Mouse (Mus musculus): ENCODE measurements around the gene Top2a. TPM values are rescaled to one million over a fixed set of nuclear protein-coding genes. Genes with fewer than 3 reads are reported as not detected.

Gene Top2a
- polyA plus RNA-seq, 1 experiment from 2014 or later = 55.7 TPM

GRCm38 (mm10) chr11:98968079-98968478 lies 55.9 kb downstream of the Top2a start:
- Histone ChIP-seq H3K9ac (peak overlapping the region; percentile 85), H3K27me3 (no peaks in the 10 kb centered on the region), H3K4me3 (peak overlapping the region; percentile 10), H3K9me3 (no peaks in the 10 kb centered on the region), H3K4me1 (replicated peaks) (peaks cover 94% of the 10 kb centered on the region), H3K27ac (peak overlapping the region; percentile 95), H3K4me2 (peak overlapping the region; percentile 99), H3K36me3 (peaks cover 25% of the 10 kb centered on the region)
- 27% methylated on average over 16 of the region's 16 CpGs for WGBS
- no peak for ATAC-seq (ENCODE audit: low FRiP score)

- Histone ChIP-seq H3K4me2 (peak overlapping the region; percentile 99), H3K27me3 (no peaks in the 10 kb centered on the region), H3K4me3 (peak overlapping the region; percentile 64; the same call in 1 of the 2 replicates), H3K27ac (peak overlapping the region; percentile 95), H3K9me3 (no peaks in the 10 kb centered on the region), H3K9ac (peak overlapping the region; percentile 85), H3K36me3 (peaks cover 12% of the 10 kb centered on the region), H3K4me1 (replicated peaks) (peaks cover 100% of the 10 kb centered on the region)
- WGBS = 16% methylated on average over 8 of the region's 9 CpGs
- no peak for ATAC-seq (ENCODE audit: low FRiP score)
Observed at GRCm38 (mm10) chr11:98966499-98967141, 57.4 kb downstream of the Top2a start.

- Histone ChIP-seq H3K36me3 (peaks cover 5% of the 10 kb centered on the region), H3K4me1 (replicated peaks) (peaks cover 100% of the 10 kb centered on the region), H3K27me3 (no peaks in the 10 kb centered on the region), H3K9ac (peak overlapping the region; percentile 85), H3K4me2 (peak overlapping the region; percentile 99), H3K27ac (peak overlapping the region; percentile 95), H3K4me3 (peak overlapping the region; percentile 64), H3K9me3 (no peaks in the 10 kb centered on the region)
- 6% methylated on average over 9 of the region's 11 CpGs for WGBS
- ATAC-seq (ENCODE audit: low FRiP score) = no peak
Observed at GRCm38 (mm10) chr11:98965416-98966077, 58.4 kb downstream of the Top2a start.

GRCm38 (mm10) chr11:98964616-98965415 lies 59.2 kb downstream of the Top2a start:
- peak overlapping the region; percentile 95 for H3K27ac ChIP-seq

GRCm38 (mm10) chr11:98964201-98964615 lies 59.8 kb downstream of the Top2a start:
- 8% methylated on average over 6 of the region's 6 CpGs for WGBS
- Histone ChIP-seq H3K27me3 (no peaks in the 10 kb centered on the region), H3K4me1 (replicated peaks) (peaks cover 99% of the 10 kb centered on the region), H3K36me3 (no peaks in the 10 kb centered on the region), H3K9ac (peak overlapping the region; percentile 85), H3K9me3 (no peaks in the 10 kb centered on the region), H3K4me2 (peak overlapping the region; percentile 99), H3K4me3 (peak overlapping the region; percentile 64), H3K27ac (peak overlapping the region; percentile 95)
- no peak for ATAC-seq (ENCODE audit: low FRiP score)

More at GRCm38 (mm10) chr11:98964616-98965415, 59.2 kb downstream of the Top2a start:
- 10% methylated on average over 15 of the region's 15 CpGs for WGBS
- Histone ChIP-seq H3K9ac (peak overlapping the region; percentile 85), H3K36me3 (no peaks in the 10 kb centered on the region), H3K4me2 (peak overlapping the region; percentile 99), H3K27me3 (no peaks in the 10 kb centered on the region), H3K4me3 (peak overlapping the region; percentile 64), H3K9me3 (no peaks in the 10 kb centered on the region), H3K4me1 (replicated peaks) (peaks cover 99% of the 10 kb centered on the region)
- ATAC-seq (ENCODE audit: low FRiP score) = no peak

- Histone ChIP-seq H3K9ac (peak overlapping the region; percentile 85), H3K27me3 (no peaks in the 10 kb centered on the region), H3K4me1 (replicated peaks) (peaks cover 95% of the 10 kb centered on the region), H3K4me3 (peak overlapping the region; percentile 64), H3K27ac (peak overlapping the region; percentile 95), H3K36me3 (no peaks in the 10 kb centered on the region), H3K9me3 (no peaks in the 10 kb centered on the region), H3K4me2 (peak overlapping the region; percentile 99)
- ATAC-seq (ENCODE audit: low FRiP score) = peak; percentile 37
- WGBS = under 1% methylated on average over 29 of the region's 32 CpGs
Observed at GRCm38 (mm10) chr11:98963191-98964021, 60.6 kb downstream of the Top2a start.

GRCm38 (mm10) chr11:98962421-98963095 lies 61.4 kb downstream of the Top2a start:
- H3K27me3 ChIP-seq = no peaks in the 10 kb centered on the region
- WGBS = 2% methylated on average over 12 of the region's 12 CpGs
- no peaks in the 10 kb centered on the region for H3K36me3 ChIP-seq
- peak overlapping the region; percentile 95 for H3K27ac ChIP-seq
- ATAC-seq (ENCODE audit: low FRiP score) = no peak
- H3K9me3 ChIP-seq = no peaks in the 10 kb centered on the region
- peaks cover 86% of the 10 kb centered on the region for H3K4me1 ChIP-seq (replicated peaks)
- peak overlapping the region; percentile 99 for H3K4me2 ChIP-seq
- peak overlapping the region; percentile 85 for H3K9ac ChIP-seq
- peak overlapping the region; percentile 64 for H3K4me3 ChIP-seq

GRCm38 (mm10) chr11:98961766-98962165 lies 62.2 kb downstream of the Top2a start:
- no peak for ATAC-seq (ENCODE audit: low FRiP score)
- 5% methylated on average over 8 of the region's 8 CpGs for WGBS
- H3K4me2 ChIP-seq = peak overlapping the region; percentile 99
- H3K27me3 ChIP-seq = no peaks in the 10 kb centered on the region
- H3K4me3 ChIP-seq = peak overlapping the region; percentile 64
- no peaks in the 10 kb centered on the region for H3K36me3 ChIP-seq
- H3K27ac ChIP-seq = peak overlapping the region; percentile 95
- peaks cover 78% of the 10 kb centered on the region for H3K4me1 ChIP-seq (replicated peaks)
- H3K9me3 ChIP-seq = no peaks in the 10 kb centered on the region
- peak overlapping the region; percentile 85 for H3K9ac ChIP-seq

GRCm38 (mm10) chr11:98961051-98961592 lies 62.9 kb downstream of the Top2a start:
- Histone ChIP-seq H3K9ac (peak overlapping the region; percentile 85), H3K4me1 (replicated peaks) (peaks cover 76% of the 10 kb centered on the region), H3K4me2 (peak overlapping the region; percentile 99), H3K9me3 (no peaks in the 10 kb centered on the region), H3K4me3 (peak overlapping the region; percentile 64), H3K27ac (peak overlapping the region; percentile 95), H3K36me3 (no peaks in the 10 kb centered on the region), H3K27me3 (no peaks in the 10 kb centered on the region)
- ATAC-seq (ENCODE audit: low FRiP score) = no peak
- WGBS = 2% methylated on average over 18 of the region's 18 CpGs

GRCm38 (mm10) chr11:98960313-98960906 lies 63.6 kb downstream of the Top2a start:
- WGBS = under 1% methylated on average over 51 of the region's 53 CpGs
- peaks cover 75% of the 10 kb centered on the region for H3K4me1 ChIP-seq (replicated peaks)
- H3K27me3 ChIP-seq = no peaks in the 10 kb centered on the region
- peak overlapping the region; percentile 99 for H3K4me2 ChIP-seq
- no peaks in the 10 kb centered on the region for H3K36me3 ChIP-seq
- H3K4me3 ChIP-seq = peak overlapping the region; percentile 64
- H3K27ac ChIP-seq = peak overlapping the region; percentile 95
- no peak for ATAC-seq (ENCODE audit: low FRiP score)
- peak overlapping the region; percentile 85 for H3K9ac ChIP-seq
- H3K9me3 ChIP-seq = no peaks in the 10 kb centered on the region
